Mouse (Mus musculus) CH12.LX (cell line): ENCODE data around the gene Btbd19. TPM values are rescaled to one million over a fixed set of nuclear protein-coding genes. Genes with fewer than 3 reads are reported as not detected.
A peak's percentile ranks its signal among the peaks of the same experiment; 100 is the strongest.

ENCODE experiments used
- DNase-seq: peaks from one replicate; pipeline ENCODE4 v3.0.0-alpha.2; 2013; ENCODE audit errors: extremely low read depth
- H3K27ac ChIP-seq: 2 replicates; pipeline ENCODE4 v1.5.1; 2012; ENCODE audit warnings: low read depth, mild to moderate bottlenecking, control low read depth, moderate library complexity; ENCODE audit not compliant: insufficient read depth
- H3K27me3 ChIP-seq: replicated peaks from 2 replicates; pipeline ENCODE3; 2012; ENCODE audit warnings: inconsistent platforms
- H3K36me3 ChIP-seq, 2 experiments: replicated peaks in 1 of 2; 2 replicates each; pipeline versions ENCODE3 to v1.6.1; 2012; ENCODE audit warnings: inconsistent platforms in 1 of 2, low read length in 1 of 2, mild to moderate bottlenecking in 1 of 2, mixed read lengths in 1 of 2, moderate library complexity in 1 of 2; ENCODE audit not compliant: control insufficient read depth in 1 of 2, insufficient read depth in 1 of 2
- H3K4me1 ChIP-seq, 2 experiments: 2 replicates each; pipeline ENCODE4 v1.6.1; 2012; ENCODE audit warnings: inconsistent platforms in 1 of 2, moderate library complexity in 1 of 2; ENCODE audit not compliant: insufficient read depth in 2 of 2, control insufficient read depth in 1 of 2
- H3K4me2 ChIP-seq: 2 replicates; pipeline ENCODE4 v1.6.1; 2012; ENCODE audit warnings: low read depth, mild to moderate bottlenecking, control low read depth; ENCODE audit not compliant: poor library complexity, insufficient read depth, severe bottlenecking
- H3K4me3 ChIP-seq, 3 experiments: fragments of 150-350 bp in 1 of 3; sonication (generic) in 1 of 3; replicated peaks in 1 of 3; 2 replicates each; pipeline versions ENCODE3 to v1.5.1; 2011 to 2012; ENCODE audit warnings: low read depth in 2 of 3, low read length in 2 of 3, mild to moderate bottlenecking in 2 of 3, moderate library complexity in 2 of 3, control low read depth in 1 of 3, improper control_type of control experiment in 1 of 3, inconsistent platforms in 1 of 3, mixed read lengths in 1 of 3; ENCODE audit not compliant: poor library complexity in 1 of 3
- H3K79me2 ChIP-seq: replicated peaks from 2 replicates; pipeline ENCODE4 v1.6.1; 2012; ENCODE audit warnings: mild to moderate bottlenecking, moderate library complexity; ENCODE audit not compliant: control insufficient read depth, poor library complexity, insufficient read depth, severe bottlenecking; ENCODE audit errors: extremely low read depth
- H3K9ac ChIP-seq: 2 replicates; pipeline ENCODE4 v1.6.1; 2012; ENCODE audit warnings: low read depth, mild to moderate bottlenecking, control low read depth, moderate library complexity; ENCODE audit not compliant: insufficient read depth
- H3K9me3 ChIP-seq: replicated peaks from 2 replicates; pipeline ENCODE3; 2012; ENCODE audit warnings: low read length, inconsistent platforms, mixed read lengths
- JUN ChIP-seq: IDR thresholded peaks from 2 replicates; pipeline ENCODE4 v1.6.1; 2011; ENCODE audit warnings: low read depth, mild to moderate bottlenecking, low read length, improper control_type of control experiment, moderate library complexity; ENCODE audit not compliant: insufficient read depth
- MAX ChIP-seq: IDR thresholded peaks from 2 replicates; pipeline ENCODE4 v1.6.1; 2011; ENCODE audit warnings: low read length, improper control_type of control experiment
- MXI1 ChIP-seq: IDR thresholded peaks from 2 replicates; pipeline ENCODE4 v1.6.1; 2011; ENCODE audit warnings: mild to moderate bottlenecking, low read depth, low read length, improper control_type of control experiment
- NELFE ChIP-seq: IDR thresholded peaks from 2 replicates; pipeline ENCODE4 v1.6.1; 2011; ENCODE audit warnings: low read depth, low read length, improper control_type of control experiment
- POLR2A ChIP-seq: IDR thresholded peaks from 2 replicates; pipeline ENCODE4 v1.6.1; 2011; ENCODE audit warnings: low read depth, mild to moderate bottlenecking, improper control_type of control experiment, low read length
- SIN3A ChIP-seq: IDR thresholded peaks from 2 replicates; pipeline ENCODE4 v1.6.1; 2012; ENCODE audit warnings: low read length, improper control_type of control experiment, inconsistent platforms
- UBTF ChIP-seq: IDR thresholded peaks from 2 replicates; pipeline ENCODE4 v1.6.1; 2012; ENCODE audit warnings: low read depth, mild to moderate bottlenecking, inconsistent platforms, low read length, improper control_type of control experiment, moderate library complexity
- ZC3H11A ChIP-seq: IDR thresholded peaks from 2 replicates; pipeline ENCODE4 v1.6.1; 2012; ENCODE audit warnings: low read depth, mild to moderate bottlenecking, inconsistent platforms, low read length, improper control_type of control experiment
- ZMIZ1 ChIP-seq: IDR thresholded peaks from 2 replicates; pipeline ENCODE4 v1.6.1; 2012; ENCODE audit warnings: low read depth, mild to moderate bottlenecking, inconsistent platforms, low read length, improper control_type of control experiment
- dilution Hi-C: fragments of 300-500 bp; cut with MboI; formaldehyde crosslinking; loops from 2 replicates; pipeline ENCODE4 v1.14.3; 2020; ENCODE audit warnings: low sequenced_read_pairs; ENCODE audit not compliant: extremely low pct_unique_long_range_greater_than_20kb, extremely low pct_ligation_motif_present
- in situ Hi-C: fragments of 300-500 bp; cut with MboI; formaldehyde crosslinking; loops from 3 replicates; pipeline ENCODE4 v1.14.3; 2019; ENCODE audit warnings: low sequenced_read_pairs, low pct_ligation_motif_present, low pct_unique_long_range_greater_than_20kb, mixed read lengths
- polyA plus RNA-seq: library from polyadenylated mRNA; unstranded; fragments of >175 nt; gene quantifications from 2 replicates; pipeline ENCODE4 v1.2.1, GENCODE M21; 2012; ENCODE audit warnings: low read depth; ENCODE audit not compliant: insufficient read length
- total RNA-seq, 2 experiments: library from RNA; depleted of rRNA; stranded (reverse); fragments of 300-350 nt in 1 of 2; fragments of >200 nt in 1 of 2; gene quantifications; 2 replicates each; pipeline ENCODE4 v1.2.3; 2012 to 2014

The Btbd19 gene
- total and polyA plus RNA-seq, 3 experiments: 31.5 to 51.1 (median 36.3) TPM

DNA sequence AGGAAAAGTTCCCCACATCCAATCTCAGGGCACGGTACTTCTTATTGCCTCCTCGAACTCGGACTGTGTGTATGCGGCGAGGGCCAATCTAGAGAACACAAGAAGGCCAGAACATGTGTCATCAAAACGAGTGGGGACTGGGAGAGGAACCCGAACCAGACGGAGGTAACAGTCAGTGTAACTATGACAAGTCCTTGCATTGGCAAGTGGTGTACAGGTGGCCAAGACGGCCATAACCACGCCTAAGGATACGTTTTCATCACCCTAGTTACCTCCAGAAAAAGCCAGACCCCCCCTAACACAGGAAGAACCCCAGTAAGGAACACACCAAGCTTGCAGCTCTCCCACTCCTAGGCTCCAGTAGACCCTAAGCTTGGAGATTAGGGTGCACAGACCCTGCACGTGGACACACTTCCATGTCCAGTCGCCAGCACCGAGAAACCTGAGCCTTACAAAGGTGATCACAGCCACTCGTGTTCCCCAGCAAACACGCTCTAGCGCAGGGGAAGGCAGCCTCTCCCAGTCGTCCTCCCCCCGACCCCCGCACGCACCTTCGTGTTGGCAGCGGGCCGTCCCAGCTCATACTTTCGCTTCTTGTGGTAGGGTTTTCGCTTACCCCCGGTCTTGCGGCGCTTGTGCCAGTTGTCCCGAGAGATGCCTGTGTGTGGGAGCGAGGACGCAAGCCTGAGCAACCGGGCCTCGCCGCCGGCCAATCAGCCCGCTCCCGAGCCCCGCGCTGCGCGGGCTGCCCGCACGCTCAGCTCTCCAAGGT lies 29.7 kb upstream of the Btbd19 start:
- dilution Hi-C loops: no loop called here
- peaks cover 10 to 30% of the 10 kb centered on the region in 2 experiments for H3K4me1 ChIP-seq
- DNase-seq: no peak
- no peak for TF ChIP-seq UBTF
- TF ChIP-seq MXI1: peak; percentile 10; the same call in 1 of the 2 replicates
- TF ChIP-seq ZMIZ1: 0 out of 2 replicates have a peak, but pooled peaks have one; percentile 35
- TF ChIP-seq MAX: peak; percentile 49
- no peak for TF ChIP-seq NELFE
- peak; percentile 68 for TF ChIP-seq SIN3A
- H3K4me3 ChIP-seq: peak overlapping the region; percentile 97 to 100 (median 100)
- peak overlapping the region; percentile 87 for H3K9ac ChIP-seq
- peak overlapping the region; percentile 57 for H3K27ac ChIP-seq
- H3K4me2 ChIP-seq: peak overlapping the region; percentile 65; the same call in 1 of the 2 replicates
- peaks cover 56 to 70% of the 10 kb centered on the region in 2 experiments for H3K36me3 ChIP-seq
- H3K9me3 ChIP-seq: no peaks in the 10 kb centered on the region
- no peaks in the 10 kb centered on the region for H3K27me3 ChIP-seq
- peaks cover 37% of the 10 kb centered on the region for H3K79me2 ChIP-seq
- in situ Hi-C loops: no loop called here

GRCm38 (mm10) chr4:117152714-117153113 lies 27.2 kb upstream of the Btbd19 start:
- no peaks in the 10 kb centered on the region for H3K27me3 ChIP-seq
- H3K4me2 ChIP-seq: peak overlapping the region; percentile 65
- peak overlapping the region; percentile 87; the same call in 1 of the 2 replicates for H3K9ac ChIP-seq
- no peaks in the 10 kb centered on the region for H3K9me3 ChIP-seq
- dilution Hi-C loops: no loop called here
- H3K4me3 ChIP-seq: peak overlapping the region in 2 of 3 experiments; percentile 97 to 100
- no peak for DNase-seq
- H3K36me3 ChIP-seq: peaks cover 66 to 74% of the 10 kb centered on the region in 2 experiments
- TF ChIP-seq SIN3A: 0 out of 2 replicates have a peak, but pooled peaks have one; percentile 18
- no peak for TF ChIP-seq ZC3H11A
- H3K79me2 ChIP-seq: peaks cover 37% of the 10 kb centered on the region
- no peak overlapping the region for H3K27ac ChIP-seq
- peaks cover 10 to 30% of the 10 kb centered on the region in 2 experiments for H3K4me1 ChIP-seq
- in situ Hi-C loops: no loop called here

DNA sequence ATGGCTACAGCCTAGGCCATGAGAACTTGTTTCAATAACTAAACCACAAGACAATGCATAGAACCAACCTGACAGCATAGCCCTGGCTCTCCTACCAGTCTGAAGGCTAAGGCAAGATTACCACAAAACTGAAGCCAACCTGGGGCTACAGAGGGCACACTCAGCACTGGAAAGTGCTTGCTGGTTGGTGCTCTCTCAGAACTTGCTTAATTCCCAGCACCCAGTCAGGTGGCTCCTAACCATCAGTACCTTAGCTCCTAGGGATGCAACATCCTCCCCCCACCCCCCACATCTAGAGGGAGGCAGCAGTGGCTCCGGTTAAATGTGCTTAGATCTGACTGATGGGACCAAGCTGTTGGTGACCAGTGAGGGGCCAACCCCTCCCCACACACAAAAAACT lies 25.9 kb upstream of the Btbd19 start:
- dilution Hi-C loops: no loop called here

More for the DNA sequence above, 25.9 kb upstream of the Btbd19 start:
- in situ Hi-C loops: no loop called here
- Histone ChIP-seq H3K9me3 (no peaks in the 10 kb centered on the region), H3K27ac (no peak overlapping the region), H3K4me2 (no peak overlapping the region), H3K79me2 (peaks cover 37% of the 10 kb centered on the region), H3K4me3 (no peak overlapping the region), H3K27me3 (no peaks in the 10 kb centered on the region), H3K4me1 (peaks cover 10 to 28% of the 10 kb centered on the region in 2 experiments), H3K9ac (no peak overlapping the region), H3K36me3 (peaks cover 66 to 76% of the 10 kb centered on the region in 2 experiments)
- TF ChIP-seq JUN (no peak), POLR2A (peak; percentile 34; the same call in 1 of the 2 replicates)
- DNase-seq: no peak
